Mouse (Mus musculus): Measurements from ENCODE around the gene Fer.

GRCm38 (mm10) chr17:64181291-64181690, 318.4 kb downstream of the Fer start:
- TF ChIP-seq POLR2A (IDR thresholded peaks at IDR 0.05; ENCODE audit: low read depth, low read length): no peak
- no peak for TF ChIP-seq CTCF (conservative IDR thresholded peaks at IDR 0.05; ENCODE audit: insufficient read depth, insufficient read length, low read depth, low read length)

All from kidney, adult 2 months (tissue).